Mouse (Mus musculus) forebrain, embryonic 13.5 days (tissue): ENCODE measurements at regions not wholly inside any gene's neighbourhood (a gene's known extent, or its start where the extent isn't known, plus 50 kb on each side); places are given as distances from the start of the nearest gene placed in this dataset.

Experiments
- ATAC-seq: fragments of 200-750 bp; cut with Nextera tagmentation; 2 replicates; pipeline ENCODE4 v1.8.0; 2017
- H3K27ac ChIP-seq: fragments of 300-500 bp; sonication (generic); 2 replicates; pipeline ENCODE4 v1.5.1; 2015; ENCODE audit warnings: inconsistent platforms, mild to moderate bottlenecking, moderate library complexity
- H3K27me3 ChIP-seq: fragments of 300-500 bp; sonication (generic); 2 replicates; pipeline ENCODE4 v1.6.1; 2015; ENCODE audit warnings: mild to moderate bottlenecking, inconsistent platforms
- H3K36me3 ChIP-seq: fragments of 300-500 bp; sonication (generic); 2 replicates; pipeline ENCODE4 v1.6.1; 2015; ENCODE audit warnings: mild to moderate bottlenecking, inconsistent platforms; ENCODE audit not compliant: poor library complexity, severe bottlenecking
- H3K4me1 ChIP-seq: fragments of 300-500 bp; sonication (generic); 2 replicates; pipeline ENCODE4 v1.6.1; 2015; ENCODE audit warnings: inconsistent platforms
- H3K4me2 ChIP-seq: fragments of 300-500 bp; sonication (generic); 2 replicates; pipeline ENCODE4 v1.6.1; 2015; ENCODE audit warnings: inconsistent platforms, mild to moderate bottlenecking, moderate library complexity
- H3K4me3 ChIP-seq: fragments of 300-500 bp; sonication (generic); 2 replicates; pipeline ENCODE4 v1.5.1; 2015; ENCODE audit warnings: mild to moderate bottlenecking, inconsistent platforms
- H3K9ac ChIP-seq: fragments of 300-500 bp; sonication (generic); 2 replicates; pipeline ENCODE4 v1.6.1; 2015; ENCODE audit warnings: mild to moderate bottlenecking, inconsistent platforms
- H3K9me3 ChIP-seq: fragments of 300-500 bp; sonication (generic); replicated peaks from 2 replicates; pipeline ENCODE4 v1.6.1; 2016; ENCODE audit warnings: inconsistent platforms
- WGBS: fragments of 180-500 bp; shearing (Covaris S2); methylation state at CpG from one replicate; pipeline ENCODE4 v1.1.7; 2015; 5-methylcytosine and 5-hydroxymethylcytosine counted together

- WGBS = 62% methylated on average over 7 of the region's 7 CpGs
- Histone ChIP-seq H3K27me3 (no peaks in the 10 kb centered on the region), H3K9me3 (no peaks in the 10 kb centered on the region), H3K4me1 (0 out of 2 replicates have a peak, but pooled peaks cover 2% of the 10 kb centered on the region), H3K27ac (no peak overlapping the region), H3K4me3 (no peak overlapping the region), H3K36me3 (no peaks in the 10 kb centered on the region), H3K9ac (no peak overlapping the region), H3K4me2 (no peak overlapping the region)
- ATAC-seq = peak; percentile 94
These were observed 62.1 kb downstream of the Tuba3b start for GRCm38 (mm10) chr6:145677475-145678325.

- 79% methylated on average over 1 of the region's 1 CpGs for WGBS
- Histone ChIP-seq H3K9me3 (no peaks in the 10 kb centered on the region), H3K27me3 (no peaks in the 10 kb centered on the region), H3K4me2 (no peak overlapping the region), H3K4me3 (no peak overlapping the region), H3K4me1 (peaks cover 7% of the 10 kb centered on the region; the same call in 1 of the 2 replicates), H3K27ac (no peak overlapping the region), H3K9ac (no peak overlapping the region), H3K36me3 (no peaks in the 10 kb centered on the region)
- no peak for ATAC-seq
These were observed 64.0 kb downstream of the Tuba3b start for GRCm38 (mm10) chr6:145679516-145679915.

- H3K36me3 ChIP-seq = no peaks in the 10 kb centered on the region
- no peak overlapping the region for H3K9ac ChIP-seq
- no peak for ATAC-seq
- peaks cover 5% of the 10 kb centered on the region; the same call in 1 of the 2 replicates for H3K4me1 ChIP-seq
- no peaks in the 10 kb centered on the region for H3K9me3 ChIP-seq
- no peak overlapping the region for H3K4me3 ChIP-seq
- no peak overlapping the region for H3K27ac ChIP-seq
- H3K4me2 ChIP-seq = no peak overlapping the region
- H3K27me3 ChIP-seq = no peaks in the 10 kb centered on the region
- 56% methylated on average over 6 of the region's 6 CpGs for WGBS
These were observed 59.5 kb upstream of the Rassf8 start for GRCm38 (mm10) chr6:145687073-145687472.

- Histone ChIP-seq H3K9me3 (no peaks in the 10 kb centered on the region), H3K27me3 (no peaks in the 10 kb centered on the region), H3K36me3 (no peaks in the 10 kb centered on the region), H3K9ac (no peak overlapping the region), H3K4me2 (no peak overlapping the region), H3K27ac (no peak overlapping the region), H3K4me1 (no peaks in the 10 kb centered on the region), H3K4me3 (no peak overlapping the region)
- ATAC-seq = no peak
- 62% methylated on average over 3 of the region's 3 CpGs for WGBS
These were observed 54.9 kb upstream of the Rassf8 start for GRCm38 (mm10) chr6:145691680-145692079.

GRCm38 (mm10) chr6:145694817-145695216 is 51.7 kb upstream of the Rassf8 start:
- no peak overlapping the region for H3K4me2 ChIP-seq
- WGBS = 74% methylated on average over 3 of the region's 3 CpGs
- no peaks in the 10 kb centered on the region for H3K9me3 ChIP-seq

More at GRCm38 (mm10) chr6:145694817-145695216, 51.7 kb upstream of the Rassf8 start:
- Histone ChIP-seq H3K36me3 (no peaks in the 10 kb centered on the region), H3K4me1 (no peaks in the 10 kb centered on the region), H3K4me3 (no peak overlapping the region), H3K27ac (no peak overlapping the region), H3K27me3 (no peaks in the 10 kb centered on the region), H3K9ac (no peak overlapping the region)
- ATAC-seq = no peak
